8 mouse cellular contexts compared by ENCODE assay signal in genomic region chr15:103300067-103300471, GRCm38 (mm10). TPM values are rescaled to one million over a fixed set of nuclear protein-coding genes. Genes with fewer than 3 reads are reported as not detected.
DNase-seq lines count a peak whose midpoint lies in the region; ATAC-seq and TF ChIP-seq lines count a peak whose summit lies in the region.

No protein-coding gene starts in this region.

- no peak for ATAC-seq in kidney, postnatal 0 days (replicated peaks; ENCODE audit: low FRiP score, low read depth)
- peak; percentile 51 for ATAC-seq in forebrain, embryonic 15.5 days (replicated peaks)
- no peak for ATAC-seq in limb, embryonic 11.5 days (ENCODE audit: insufficient number of reproducible peaks, low FRiP score, low TSS enrichment, low read depth)

- 11% methylated on average over 18 of the region's 18 CpGs for WGBS in kidney, postnatal 0 days
- WGBS in forebrain, embryonic 15.5 days, result 4% methylated on average over 18 of the region's 18 CpGs
- WGBS in limb, embryonic 11.5 days, result under 1% methylated on average over 18 of the region's 18 CpGs

- TF ChIP-seq CTCF in kidney, postnatal 0 days (IDR thresholded peaks at IDR 0.05; ENCODE audit: low read depth), result no peak

- peak overlapping the region; percentile 45 for H3K4me2 ChIP-seq in kidney, postnatal 0 days (ENCODE audit: low read length)
- peak overlapping the region; percentile 53 for H3K4me2 ChIP-seq in forebrain, embryonic 15.5 days (replicated peaks)
- H3K4me2 ChIP-seq in limb, embryonic 11.5 days (ENCODE audit: low read depth, severe bottlenecking), result peak overlapping the region; percentile 41

- peak overlapping the region; percentile 73 for H3K27ac ChIP-seq in kidney, postnatal 0 days
- H3K27ac ChIP-seq in forebrain, embryonic 15.5 days (replicated peaks), result peak overlapping the region; percentile 96
- peak overlapping the region; percentile 98 for H3K27ac ChIP-seq in limb, embryonic 11.5 days (replicated peaks; ENCODE audit: low read depth, low read length)

- H3K9me3 ChIP-seq in kidney, postnatal 0 days (replicated peaks; ENCODE audit: low read length), result no peaks in the 10 kb centered on the region
- no peaks in the 10 kb centered on the region for H3K9me3 ChIP-seq in forebrain, embryonic 15.5 days
- no peaks in the 10 kb centered on the region for H3K9me3 ChIP-seq in limb, embryonic 11.5 days (ENCODE audit: control insufficient read depth, low read length)

- 0 out of 2 replicates have a peak, but pooled peaks cover 12% of the 10 kb centered on the region for H3K36me3 ChIP-seq in kidney, postnatal 0 days (ENCODE audit: insufficient read depth, low read length)
- H3K36me3 ChIP-seq in forebrain, embryonic 15.5 days, result peaks cover 8% of the 10 kb centered on the region
- no peaks in the 10 kb centered on the region for H3K36me3 ChIP-seq in limb, embryonic 11.5 days (ENCODE audit: control insufficient read depth, insufficient read depth, low read length)

- peak; percentile 84 for DNase-seq in kidney, postnatal 0 days (ENCODE audit: low spot score)
- no peak for DNase-seq in kidney, adult 11 months
- DNase-seq in cerebellum, adult 8-10 months, result peak; percentile 34
- peak; percentile 80 for DNase-seq in limb, embryonic 11.5 days (ENCODE audit: low spot score)
- peak; percentile 78 for DNase-seq in right cerebral cortex, postnatal 25 days
- DNase-seq in spleen, adult 18-20 months, result no peak
- DNase-seq in layer of hippocampus, adult 11-12 months (ENCODE audit: low spot score), result no peak

- H3K4me3 ChIP-seq in kidney, postnatal 0 days (replicated peaks; ENCODE audit: low read depth, low read length), result peak overlapping the region; percentile 2; the same call in 1 of the 2 replicates
- peak overlapping the region; percentile 27 for H3K4me3 ChIP-seq in forebrain, embryonic 15.5 days
- H3K4me3 ChIP-seq in limb, embryonic 11.5 days (ENCODE audit: low read depth, low read length), result peak overlapping the region; percentile 12; the same call in 1 of the 2 replicates

- no peaks in the 10 kb centered on the region for H3K27me3 ChIP-seq in kidney, postnatal 0 days (ENCODE audit: insufficient read depth, low read length)
- H3K27me3 ChIP-seq in forebrain, embryonic 15.5 days, result no peaks in the 10 kb centered on the region
- H3K27me3 ChIP-seq in limb, embryonic 11.5 days (ENCODE audit: control insufficient read depth, insufficient read depth, low read length), result no peaks in the 10 kb centered on the region

- H3K9ac ChIP-seq in kidney, postnatal 0 days (ENCODE audit: low read depth, low read length), result peak overlapping the region; percentile 41; the same call in 1 of the 2 replicates
- peak overlapping the region; percentile 49 for H3K9ac ChIP-seq in forebrain, embryonic 15.5 days (replicated peaks)
- H3K9ac ChIP-seq in limb, embryonic 11.5 days (ENCODE audit: low read length), result peak overlapping the region; percentile 36

- peaks cover 62% of the 10 kb centered on the region for H3K4me1 ChIP-seq in kidney, postnatal 0 days (replicated peaks; ENCODE audit: insufficient read depth, low read length)
- H3K4me1 ChIP-seq in forebrain, embryonic 15.5 days, result peaks cover 93% of the 10 kb centered on the region
- H3K4me1 ChIP-seq in limb, embryonic 11.5 days (ENCODE audit: control insufficient read depth, insufficient read depth, low read length), result peaks cover 94% of the 10 kb centered on the region

RNA-seq across cellular contexts. Expression of gene Gpr84, which starts 10.3 kb away (rescaled TPM):
- polyA plus RNA-seq in kidney, postnatal 0 days (2015; fragmentation: Nextera tagmentation; extraction: Ambion mirVana), result 0.47 and 0.65 TPM in 2 replicates
- 0.28 and 0.37 TPM in 2 replicates for polyA plus RNA-seq in forebrain, embryonic 15.5 days (2015; fragmentation: Nextera tagmentation; extraction: Ambion mirVana)
- 0.31 TPM in 1 of 2 replicates, not detected in the other for polyA plus RNA-seq in limb, embryonic 11.5 days (2014; fragmentation: Nextera tagmentation; extraction: Ambion mirVana)

RNA-seq across cellular contexts. Expression of gene Copz1, which starts 27.6 kb away (rescaled TPM):
- polyA plus RNA-seq in kidney, postnatal 0 days (2015; fragmentation: Nextera tagmentation; extraction: Ambion mirVana), result 237 and 263 TPM in 2 replicates
- 215 and 220 TPM in 2 replicates for polyA plus RNA-seq in forebrain, embryonic 15.5 days (2015; fragmentation: Nextera tagmentation; extraction: Ambion mirVana)
- 320 and 334 TPM in 2 replicates for polyA plus RNA-seq in limb, embryonic 11.5 days (2014; fragmentation: Nextera tagmentation; extraction: Ambion mirVana)

RNA-seq across cellular contexts. Expression of gene Zfp385a, which starts 39.8 kb away (rescaled TPM):
- 11.3 and 11.8 TPM in 2 replicates for polyA plus RNA-seq in kidney, postnatal 0 days (2015; fragmentation: Nextera tagmentation; extraction: Ambion mirVana)
- 12.7 and 13.0 TPM in 2 replicates for polyA plus RNA-seq in forebrain, embryonic 15.5 days (2015; fragmentation: Nextera tagmentation; extraction: Ambion mirVana)
- 19.2 and 22.9 TPM in 2 replicates for polyA plus RNA-seq in limb, embryonic 11.5 days (2014; fragmentation: Nextera tagmentation; extraction: Ambion mirVana)

RNA-seq across cellular contexts. Expression of gene Nfe2, which starts 41.9 kb away (rescaled TPM):
- 1.9 and 2.8 TPM in 2 replicates for polyA plus RNA-seq in kidney, postnatal 0 days (2015; fragmentation: Nextera tagmentation; extraction: Ambion mirVana)
- polyA plus RNA-seq in forebrain, embryonic 15.5 days (2015; fragmentation: Nextera tagmentation; extraction: Ambion mirVana), result 0.38 and 0.63 TPM in 2 replicates
- polyA plus RNA-seq in limb, embryonic 11.5 days (2014; fragmentation: Nextera tagmentation; extraction: Ambion mirVana), result 5.4 and 7.7 TPM in 2 replicates

RNA-seq across cellular contexts. Expression of gene Hnrnpa1, which starts 59.8 kb away (rescaled TPM):
- 705 and 720 TPM in 2 replicates for polyA plus RNA-seq in kidney, postnatal 0 days (2015; fragmentation: Nextera tagmentation; extraction: Ambion mirVana)
- 995 and 1,028 TPM in 2 replicates for polyA plus RNA-seq in forebrain, embryonic 15.5 days (2015; fragmentation: Nextera tagmentation; extraction: Ambion mirVana)
- 1,585 and 1,592 TPM in 2 replicates for polyA plus RNA-seq in limb, embryonic 11.5 days (2014; fragmentation: Nextera tagmentation; extraction: Ambion mirVana)

Comparison
In these comparisons a context has a peak if more than half of its experiments do, and no peak if none do; other contexts are left out.
1. DNase-seq: peak in kidney, postnatal 0 days (single experiment), cerebellum, adult 8-10 months (single experiment), limb, embryonic 11.5 days (single experiment) and right cerebral cortex, postnatal 25 days (single experiment); none in kidney, adult 11 months (single experiment), spleen, adult 18-20 months (0 of 2) and layer of hippocampus, adult 11-12 months (single experiment).
2. Peak in every context shown above with its lines, with median percentiles within 50 percentile points of each other: H3K27ac ChIP-seq, H3K4me2 ChIP-seq, H3K4me3 ChIP-seq and H3K9ac ChIP-seq.